Mouse (Mus musculus) kidney, embryonic 16.5 days (tissue): ENCODE data around the gene Aida. TPM values are rescaled to one million over a fixed set of nuclear protein-coding genes. Genes with fewer than 3 reads are reported as not detected.

Source experiments
- ATAC-seq: fragments of 200-750 bp; cut with Nextera tagmentation; 2 replicates; pipeline ENCODE4 v1.8.0; 2017; ENCODE audit warnings: moderate TSS enrichment; ENCODE audit not compliant: low FRiP score, low TSS enrichment
- H3K27ac ChIP-seq: fragments of 300-500 bp; sonication (generic); 2 replicates; pipeline ENCODE4 v1.5.1; 2014; ENCODE audit warnings: low read length
- H3K27me3 ChIP-seq: fragments of 300-500 bp; sonication (generic); 2 replicates; pipeline ENCODE4 v1.6.1; 2014; ENCODE audit warnings: low read length, control low read depth, mixed read lengths; ENCODE audit not compliant: insufficient read depth
- H3K36me3 ChIP-seq: fragments of 300-500 bp; sonication (generic); 2 replicates; pipeline ENCODE4 v1.6.1; 2014; ENCODE audit warnings: low read length, control low read depth, mixed read lengths; ENCODE audit not compliant: insufficient read depth
- H3K4me1 ChIP-seq: fragments of 300-500 bp; sonication (generic); 2 replicates; pipeline ENCODE4 v1.6.1; 2014; ENCODE audit warnings: low read length, control low read depth, mixed read lengths; ENCODE audit not compliant: insufficient read depth
- H3K4me2 ChIP-seq: fragments of 300-500 bp; sonication (generic); replicated peaks from 2 replicates; pipeline ENCODE4 v1.6.1; 2014; ENCODE audit warnings: low read depth, low read length
- H3K4me3 ChIP-seq: fragments of 300-500 bp; sonication (generic); 2 replicates; pipeline ENCODE4 v1.5.1; 2014; ENCODE audit warnings: mild to moderate bottlenecking, low read length
- H3K9ac ChIP-seq: fragments of 300-500 bp; sonication (generic); replicated peaks from 2 replicates; pipeline ENCODE4 v1.6.1; 2014; ENCODE audit warnings: low read length
- H3K9me3 ChIP-seq: fragments of 300-500 bp; sonication (generic); 2 replicates; pipeline ENCODE4 v1.6.1; 2016; ENCODE audit warnings: low read length, control low read depth
- WGBS: fragments of 180-500 bp; shearing (Covaris S2); extraction: QIAGEN DNeasy Blood & Tissue Kit; methylation state at CpG from one replicate; pipeline ENCODE4 v1.1.7; 2014; 5-methylcytosine and 5-hydroxymethylcytosine counted together
- polyA plus RNA-seq: library from polyadenylated mRNA; unstranded; fragments of >200 nt; fragmentation: Nextera tagmentation; extraction: Ambion mirVana; gene quantifications from 2 replicates; pipeline ENCODE4 v1.2.1, GENCODE M21; 2015

The Aida gene
- polyA plus RNA-seq, 1 experiment from 2014 or later: 40.4 TPM

- H3K36me3 ChIP-seq: no peaks in the 10 kb centered on the region
- H3K4me1 ChIP-seq: peaks cover 5% of the 10 kb centered on the region; the same call in 1 of the 2 replicates
- no peak overlapping the region for H3K27ac ChIP-seq
- WGBS: 80% methylated on average over 5 of the region's 5 CpGs
- H3K9ac ChIP-seq: no peak overlapping the region
- no peaks in the 10 kb centered on the region for H3K27me3 ChIP-seq
- no peak for ATAC-seq
- no peak overlapping the region for H3K4me3 ChIP-seq
- no peak overlapping the region for H3K4me2 ChIP-seq
- H3K9me3 ChIP-seq: peaks cover 5% of the 10 kb centered on the region
These were observed 78.3 kb downstream of the Aida start for GRCm38 (mm10) chr1:183374728-183375127.

Other genes starting within 250 kb of the Aida start
- gene Disp1, start 75.1 kb upstream of the Aida start, polyA plus RNA-seq: 12.8 and 15.9 TPM in 2 replicates
- gene Brox, start 679 bp downstream of the Aida start, polyA plus RNA-seq: 55.1 and 55.8 TPM in 2 replicates
- gene Mia3, start 73.0 kb downstream of the Aida start, polyA plus RNA-seq: 94.8 and 106 TPM in 2 replicates
- 19.8 and 21.2 TPM in 2 replicates for gene Taf1a, start 92.4 kb downstream of the Aida start, polyA plus RNA-seq
- gene Hhipl2, start 121.6 kb downstream of the Aida start, polyA plus RNA-seq: 0.48 and 0.62 TPM in 2 replicates